Mouse (Mus musculus) left cerebral cortex, postnatal 25 days (tissue): ENCODE data around the gene Rep15. TPM values are rescaled to one million over a fixed set of nuclear protein-coding genes. Genes with fewer than 3 reads are reported as not detected.

Experiments
- DNase-seq, 2 experiments: peaks; one replicate each; pipeline ENCODE4 v3.0.0; 2022; ENCODE audit warnings: low spot score in 2 of 2, mixed read lengths in 1 of 2
- intact Hi-C: fragments of 180-260 bp; cut with DNase I; formaldehyde crosslinking; loops from one replicate; pipeline ENCODE4 v1.15.1; 2025
- total RNA-seq, 2 experiments: library from RNA; stranded (reverse); gene quantifications; 2 replicates each; pipeline ENCODE4 v1.2.3; 2021

The Rep15 gene
- total RNA-seq = 1 to 10 TPM; 1.7 to 2.2 TPM

GRCm38 (mm10) chr6:147032303-147032925 lies at the start of gene Rep15:
Gene Rep15 (plus strand): TSS chr6:147032584.
- DNase-seq = no peak
- intact Hi-C loops = no loop called here

GRCm38 (mm10) chr6:146984569-146984968 lies 47.8 kb upstream of the Rep15 start:
- intact Hi-C loops = loop anchor here (2.0 kb wide), 1 partner anchor 26 kb away; no protein-coding TSS in a partner anchor
- peak; percentile 37 to 85 for DNase-seq

GRCm38 (mm10) chr6:146994236-146994635 lies 38.1 kb upstream of the Rep15 start:
- intact Hi-C loops = no loop called here
- peak; percentile 56 to 80 for DNase-seq

- intact Hi-C loops = no loop called here
Observed at GRCm38 (mm10) chr6:146995391-146995790, 37.0 kb upstream of the Rep15 start.

GRCm38 (mm10) chr6:146995878-146996277 lies 36.5 kb upstream of the Rep15 start:
- intact Hi-C loops = no loop called here
- no peak for DNase-seq

More at GRCm38 (mm10) chr6:146995391-146995790, 37.0 kb upstream of the Rep15 start:
- no peak for DNase-seq

- DNase-seq = no peak
- intact Hi-C loops = no loop called here
Observed at GRCm38 (mm10) chr6:146997006-146997405, 35.4 kb upstream of the Rep15 start.

GRCm38 (mm10) chr6:146998710-146999109 lies 33.7 kb upstream of the Rep15 start:
- intact Hi-C loops = no loop called here
- DNase-seq = peak in 1 of 2 experiments; percentile 35

- DNase-seq = peak in 1 of 2 experiments; percentile 74
- intact Hi-C loops = no loop called here
Observed at GRCm38 (mm10) chr6:146999302-146999701, 33.1 kb upstream of the Rep15 start.

- no peak for DNase-seq
Observed at GRCm38 (mm10) chr6:146999755-147000154, 32.6 kb upstream of the Rep15 start.

GRCm38 (mm10) chr6:147008148-147008547 lies 24.2 kb upstream of the Rep15 start:
- intact Hi-C loops = no loop called here
- DNase-seq = no peak

More at GRCm38 (mm10) chr6:146999755-147000154, 32.6 kb upstream of the Rep15 start:
- intact Hi-C loops = no loop called here

- DNase-seq = no peak
- intact Hi-C loops = loop anchor here (10.0 kb wide), 2 partner anchors 224 to 944 kb away; no protein-coding TSS in a partner anchor
Observed at GRCm38 (mm10) chr6:147010358-147010757, 22.0 kb upstream of the Rep15 start.

GRCm38 (mm10) chr6:147010811-147011520 lies 21.4 kb upstream of the Rep15 start:
- intact Hi-C loops = loop anchor here (10.0 kb wide), 2 partner anchors 224 to 944 kb away; no protein-coding TSS in a partner anchor
- no peak for DNase-seq

GRCm38 (mm10) chr6:147011555-147011954 lies 20.8 kb upstream of the Rep15 start:
- intact Hi-C loops = loop anchor here (10.0 kb wide), 2 partner anchors 223 to 943 kb away; no protein-coding TSS in a partner anchor
- DNase-seq = no peak

- intact Hi-C loops = loop anchor here (10.0 kb wide), 2 partner anchors 223 to 943 kb away; no protein-coding TSS in a partner anchor
- DNase-seq = no peak
Observed at GRCm38 (mm10) chr6:147011977-147012376, 20.4 kb upstream of the Rep15 start.

GRCm38 (mm10) chr6:147013546-147013945 lies 18.8 kb upstream of the Rep15 start:
- intact Hi-C loops = loop anchor here (10.0 kb wide), 2 partner anchors 221 to 941 kb away; no protein-coding TSS in a partner anchor
- DNase-seq = no peak

GRCm38 (mm10) chr6:147017906-147018305 lies 14.5 kb upstream of the Rep15 start:
- DNase-seq = no peak
- intact Hi-C loops = loop anchor here (10.0 kb wide), 2 partner anchors 217 to 937 kb away; no protein-coding TSS in a partner anchor

- intact Hi-C loops = loop anchor here (10.0 kb wide), 2 partner anchors 216 to 936 kb away; no protein-coding TSS in a partner anchor
- DNase-seq = no peak
Observed at GRCm38 (mm10) chr6:147018364-147018763, 14.0 kb upstream of the Rep15 start.

- DNase-seq = no peak
- intact Hi-C loops = no loop called here
Observed at GRCm38 (mm10) chr6:147021181-147021580, 11.2 kb upstream of the Rep15 start.

- DNase-seq = no peak
- intact Hi-C loops = no loop called here
Observed at GRCm38 (mm10) chr6:147022375-147023132, 9.8 kb upstream of the Rep15 start.

GRCm38 (mm10) chr6:147023133-147023395 lies 9.3 kb upstream of the Rep15 start:
- intact Hi-C loops = no loop called here
- no peak for DNase-seq
